Mouse (Mus musculus) forebrain, postnatal 0 days (tissue): Measurements from ENCODE around the gene Ankar. TPM values are rescaled to one million over a fixed set of nuclear protein-coding genes. Genes with fewer than 3 reads are reported as not detected.
A peak's percentile ranks its signal among the peaks of the same experiment; 100 is the strongest.

ENCODE experiments used
- ATAC-seq: fragments of 200-750 bp; cut with Nextera tagmentation; 2 replicates; pipeline ENCODE4 v1.8.0; 2017; ENCODE audit warnings: mild to moderate bottlenecking, moderate library complexity
- DNase-seq: peaks from one replicate; pipeline ENCODE4 v3.0.0-alpha.2; 2015
- H3K27ac ChIP-seq: fragments of 300-500 bp; sonication (generic); 2 replicates; pipeline ENCODE4 v1.5.1; 2014; ENCODE audit warnings: low read depth, mild to moderate bottlenecking, antibody characterized with exemption, low read length, moderate library complexity, mixed read lengths
- H3K27me3 ChIP-seq: fragments of 300-500 bp; sonication (generic); 2 replicates; pipeline ENCODE4 v1.6.1; 2014; ENCODE audit warnings: mild to moderate bottlenecking, low read length, mixed read lengths; ENCODE audit not compliant: insufficient read depth
- H3K36me3 ChIP-seq: fragments of 300-500 bp; sonication (generic); 2 replicates; pipeline ENCODE4 v1.6.1; 2014; ENCODE audit warnings: mild to moderate bottlenecking, moderate library complexity; ENCODE audit not compliant: insufficient read depth
- H3K4me1 ChIP-seq: fragments of 300-500 bp; sonication (generic); 2 replicates; pipeline ENCODE4 v1.6.1; 2014; ENCODE audit warnings: antibody characterized with exemption; ENCODE audit not compliant: insufficient read depth
- H3K4me2 ChIP-seq: fragments of 300-500 bp; sonication (generic); 2 replicates; pipeline ENCODE4 v1.6.1; 2014; ENCODE audit warnings: low read depth, mild to moderate bottlenecking, moderate library complexity
- H3K4me3 ChIP-seq: fragments of 300-500 bp; sonication (generic); 2 replicates; pipeline ENCODE4 v1.5.1; 2014; ENCODE audit warnings: low read depth, low read length, mixed read lengths
- H3K9ac ChIP-seq: fragments of 300-500 bp; sonication (generic); 2 replicates; pipeline ENCODE4 v1.6.1; 2014; ENCODE audit warnings: mild to moderate bottlenecking
- H3K9me3 ChIP-seq: fragments of 300-500 bp; sonication (generic); 2 replicates; pipeline ENCODE4 v1.6.1; 2016; ENCODE audit warnings: low read length
- CTCF ChIP-seq: sonication (generic); IDR thresholded peaks from 2 replicates; pipeline ENCODE4 v1.5.1; 2016; ENCODE audit warnings: antibody characterized with exemption, control low read depth, low read depth
- WGBS: fragments of 180-500 bp; shearing (Covaris S2); extraction: QIAGEN DNeasy Blood & Tissue Kit; methylation state at CpG from one replicate; pipeline ENCODE4 v1.1.7; 2014; 5-methylcytosine and 5-hydroxymethylcytosine counted together
- polyA plus RNA-seq: library from polyadenylated mRNA; unstranded; fragments of >200 nt; fragmentation: Nextera tagmentation; extraction: Ambion mirVana; gene quantifications from 2 replicates; pipeline ENCODE4 v1.2.1, GENCODE M21; 2015
- total RNA-seq: library from RNA; depleted of rRNA; stranded (reverse); fragments of >200 nt; gene quantifications from 2 replicates; pipeline ENCODE4 v1.2.3, GENCODE M21; 2014

Ankar gene
- total and polyA plus RNA-seq, 2 experiments from 2014 or later = not detected

- peak; percentile 30 for DNase-seq
- H3K9ac ChIP-seq = no peak overlapping the region
- no peak for TF ChIP-seq CTCF
- H3K27ac ChIP-seq = no peak overlapping the region
- 37% methylated on average over 6 of the region's 6 CpGs for WGBS
- H3K36me3 ChIP-seq = peaks cover 14% of the 10 kb centered on the region
- no peaks in the 10 kb centered on the region for H3K4me1 ChIP-seq
- H3K4me3 ChIP-seq = no peak overlapping the region
- ATAC-seq = peak; percentile 26; the same call in 1 of the 2 replicates
- no peak overlapping the region for H3K4me2 ChIP-seq
- H3K27me3 ChIP-seq = no peaks in the 10 kb centered on the region
- no peaks in the 10 kb centered on the region for H3K9me3 ChIP-seq
Observed at GRCm38 (mm10) chr1:72720115-72720725, 19.8 kb upstream of the Ankar start.

GRCm38 (mm10) chr1:72718846-72719245 lies 18.5 kb upstream of the Ankar start:
- 20% methylated on average over 5 of the region's 5 CpGs for WGBS
- ATAC-seq (peak; percentile 60; the same call in 1 of the 2 replicates), DNase-seq (peak; percentile 66)
- Histone ChIP-seq H3K4me3 (no peak overlapping the region), H3K27me3 (no peaks in the 10 kb centered on the region), H3K9me3 (no peaks in the 10 kb centered on the region), H3K4me2 (no peak overlapping the region), H3K36me3 (peaks cover 25% of the 10 kb centered on the region), H3K27ac (no peak overlapping the region), H3K9ac (no peak overlapping the region), H3K4me1 (no peaks in the 10 kb centered on the region)
- TF ChIP-seq CTCF = peak; percentile 73

GRCm38 (mm10) chr1:72717540-72717939 lies 17.2 kb upstream of the Ankar start:
- 87% methylated on average over 7 of the region's 7 CpGs for WGBS
- TF ChIP-seq CTCF = no peak

DNA sequence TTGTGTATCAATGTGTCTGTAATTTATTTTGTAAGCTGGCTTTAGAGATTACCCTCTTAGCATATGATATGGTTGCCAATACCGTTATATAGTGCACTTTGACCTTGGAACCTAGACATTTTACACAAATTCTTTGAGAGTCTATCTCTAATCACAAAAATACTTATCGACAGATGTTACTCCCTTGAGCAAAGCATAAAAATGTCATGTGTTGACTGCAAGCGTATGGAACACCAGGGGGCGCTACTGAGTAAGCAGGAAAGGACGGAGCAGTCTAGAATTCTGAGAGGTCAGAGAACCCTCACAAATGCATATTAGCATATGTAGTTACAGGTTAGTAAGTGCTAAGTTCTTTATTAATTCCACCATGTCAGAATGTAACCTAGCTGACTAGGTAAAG lies 16.5 kb upstream of the Ankar start:
- Histone ChIP-seq H3K9ac (no peak overlapping the region), H3K4me1 (peaks cover 4% of the 10 kb centered on the region; the same call in 1 of the 2 replicates), H3K27me3 (no peaks in the 10 kb centered on the region), H3K27ac (no peak overlapping the region), H3K4me3 (no peak overlapping the region), H3K9me3 (no peaks in the 10 kb centered on the region), H3K36me3 (peaks cover 37% of the 10 kb centered on the region), H3K4me2 (no peak overlapping the region)
- DNase-seq = peak; percentile 82
- TF ChIP-seq CTCF = peak; percentile 97
- peak; percentile 53; the same call in 1 of the 2 replicates for ATAC-seq
- 10% methylated on average over 5 of the region's 5 CpGs for WGBS

More at GRCm38 (mm10) chr1:72717540-72717939, 17.2 kb upstream of the Ankar start:
- Histone ChIP-seq H3K9me3 (no peaks in the 10 kb centered on the region), H3K36me3 (peaks cover 37% of the 10 kb centered on the region), H3K4me2 (no peak overlapping the region), H3K4me3 (no peak overlapping the region), H3K9ac (no peak overlapping the region), H3K27ac (no peak overlapping the region), H3K27me3 (no peaks in the 10 kb centered on the region), H3K4me1 (peaks cover 4% of the 10 kb centered on the region; the same call in 1 of the 2 replicates)
- DNase-seq (no peak), ATAC-seq (no peak)

- no peaks in the 10 kb centered on the region for H3K9me3 ChIP-seq
- DNase-seq (no peak), ATAC-seq (no peak)
- WGBS = 49% methylated on average over 2 of the region's 2 CpGs
- no peak overlapping the region for H3K27ac ChIP-seq
- H3K36me3 ChIP-seq = peaks cover 37% of the 10 kb centered on the region
- H3K27me3 ChIP-seq = no peaks in the 10 kb centered on the region
- no peak for TF ChIP-seq CTCF
- peaks cover 4% of the 10 kb centered on the region; the same call in 1 of the 2 replicates for H3K4me1 ChIP-seq
- no peak overlapping the region for H3K9ac ChIP-seq
- no peak overlapping the region for H3K4me2 ChIP-seq
- H3K4me3 ChIP-seq = no peak overlapping the region
Observed at GRCm38 (mm10) chr1:72716421-72716820, 16.0 kb upstream of the Ankar start.

DNA sequence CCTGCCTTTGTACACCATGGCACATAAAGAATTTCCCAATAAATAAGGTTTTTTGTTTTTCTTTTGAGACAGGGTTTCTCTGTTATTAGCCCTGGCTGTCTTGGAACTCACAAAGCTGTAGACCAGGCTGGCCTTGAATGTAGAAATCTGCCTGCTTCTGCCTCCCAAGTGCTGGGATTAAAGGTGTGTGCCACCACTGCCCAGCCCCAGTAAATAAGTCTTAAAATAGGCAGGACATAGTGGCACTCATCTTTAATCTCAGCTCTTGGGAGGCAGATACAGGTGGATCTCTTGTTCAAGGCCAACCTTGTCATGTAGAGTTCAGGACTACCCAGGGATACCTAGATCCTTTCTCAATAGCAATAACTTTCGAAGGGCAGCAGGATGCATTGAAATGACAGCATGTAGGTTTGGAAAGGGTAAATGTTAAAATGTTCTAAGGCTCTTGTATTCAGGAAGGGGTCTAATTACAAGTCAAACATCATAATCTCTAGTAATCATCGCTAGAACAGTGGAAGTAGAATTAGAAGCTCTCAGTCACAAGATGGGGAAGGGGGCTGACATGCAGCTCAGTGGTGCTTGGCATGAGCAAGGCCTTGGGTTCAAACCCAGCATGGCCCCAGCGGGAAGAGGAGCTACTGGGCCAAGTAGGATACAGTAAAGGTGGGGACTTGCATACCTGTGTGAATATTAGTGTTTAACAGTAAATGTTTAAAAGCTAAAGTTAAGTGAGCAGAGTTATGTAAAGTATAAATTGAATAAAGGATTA lies 15.4 kb upstream of the Ankar start:
- Histone ChIP-seq H3K9me3 (no peaks in the 10 kb centered on the region), H3K4me2 (no peak overlapping the region), H3K4me1 (peaks cover 4% of the 10 kb centered on the region; the same call in 1 of the 2 replicates), H3K9ac (no peak overlapping the region), H3K27ac (no peak overlapping the region), H3K27me3 (no peaks in the 10 kb centered on the region), H3K36me3 (peaks cover 37% of the 10 kb centered on the region), H3K4me3 (no peak overlapping the region)
- DNase-seq (no peak), ATAC-seq (no peak)
- no peak for TF ChIP-seq CTCF
- WGBS = 74% methylated on average over 3 of the region's 3 CpGs

DNA sequence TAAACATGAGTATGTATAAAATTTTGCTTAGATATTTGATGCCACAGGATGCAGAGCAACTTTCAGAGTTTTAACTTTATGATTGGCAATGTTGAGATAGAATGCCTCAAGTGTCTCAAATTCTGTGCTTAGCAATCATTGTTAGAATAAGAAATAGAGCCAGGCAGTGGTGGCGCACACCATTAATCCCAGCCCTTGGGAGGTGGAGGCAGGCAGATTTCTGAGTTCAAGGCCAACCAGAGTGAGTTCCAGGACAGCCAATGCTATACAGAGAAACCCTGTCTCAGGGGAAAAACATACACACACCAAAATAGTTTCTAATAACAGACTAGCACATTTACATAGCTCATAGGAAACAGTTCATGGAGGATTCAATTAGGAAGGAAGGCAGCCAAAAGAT lies 14.7 kb upstream of the Ankar start:
- Histone ChIP-seq H3K27ac (no peak overlapping the region), H3K4me3 (no peak overlapping the region), H3K9ac (no peak overlapping the region), H3K9me3 (no peaks in the 10 kb centered on the region), H3K4me2 (no peak overlapping the region), H3K27me3 (no peaks in the 10 kb centered on the region), H3K4me1 (peaks cover 4% of the 10 kb centered on the region; the same call in 1 of the 2 replicates), H3K36me3 (peaks cover 37% of the 10 kb centered on the region)
- no peak for DNase-seq
- no peak for TF ChIP-seq CTCF
- WGBS = 93% methylated on average over 1 of the region's 1 CpGs
- ATAC-seq = no peak
